Mouse (Mus musculus) embryo, embryonic 10.5 days (tissue): ENCODE results near the gene Atp6v1f.

Experiments
- DNase-seq: peaks from one replicate; pipeline ENCODE4 v3.0.0-alpha.2; 2015; ENCODE audit warnings: low spot score

Atp6v1f gene

GRCm38 (mm10) chr6:29467583-29468354 lies at the start of gene Atp6v1f:
Gene Atp6v1f, plus strand, starts transcription at chr6:29467718.
- DNase-seq = peak; percentile 96

- no peak for DNase-seq
Measured at GRCm38 (mm10) chr6:29420596-29420995, 46.9 kb upstream of the Atp6v1f start.

GRCm38 (mm10) chr6:29425118-29425517 lies 42.4 kb upstream of the Atp6v1f start:
- DNase-seq = no peak

GRCm38 (mm10) chr6:29426331-29426730 lies 41.2 kb upstream of the Atp6v1f start:
- no peak for DNase-seq

GRCm38 (mm10) chr6:29428171-29428570 lies 39.3 kb upstream of the Atp6v1f start:
- DNase-seq = no peak

GRCm38 (mm10) chr6:29430681-29431420 lies 36.7 kb upstream of the Atp6v1f start:
- peak; percentile 35 for DNase-seq

GRCm38 (mm10) chr6:29431473-29431872 lies 36.0 kb upstream of the Atp6v1f start:
- DNase-seq = no peak

- DNase-seq = no peak
Measured at GRCm38 (mm10) chr6:29432156-29432555, 35.4 kb upstream of the Atp6v1f start.

GRCm38 (mm10) chr6:29432676-29433037 lies 34.9 kb upstream of the Atp6v1f start:
- no peak for DNase-seq

GRCm38 (mm10) chr6:29433038-29433803 lies 34.3 kb upstream of the Atp6v1f start, which contains the start of gene Flnc:
Gene Flnc, plus strand, starts transcription at chr6:29433256.
- peak; percentile 36 for DNase-seq

GRCm38 (mm10) chr6:29433804-29434795 lies 33.4 kb upstream of the Atp6v1f start:
- DNase-seq = peak; percentile 74

- DNase-seq = peak; percentile 74
Measured at GRCm38 (mm10) chr6:29434911-29435691, 32.4 kb upstream of the Atp6v1f start.

GRCm38 (mm10) chr6:29435940-29436451 lies 31.5 kb upstream of the Atp6v1f start:
- peak; percentile 64 for DNase-seq

- DNase-seq = peak; percentile 39
Measured at GRCm38 (mm10) chr6:29436461-29436934, 31.0 kb upstream of the Atp6v1f start.

- no peak for DNase-seq
Measured at GRCm38 (mm10) chr6:29439251-29439650, 28.3 kb upstream of the Atp6v1f start.

GRCm38 (mm10) chr6:29439789-29440188 lies 27.7 kb upstream of the Atp6v1f start:
- no peak for DNase-seq

GRCm38 (mm10) chr6:29444773-29445172 lies 22.7 kb upstream of the Atp6v1f start:
- peak; percentile 49 for DNase-seq

- no peak for DNase-seq
Measured at GRCm38 (mm10) chr6:29445354-29445753, 22.2 kb upstream of the Atp6v1f start.

GRCm38 (mm10) chr6:29449858-29450257 lies 17.7 kb upstream of the Atp6v1f start:
- no peak for DNase-seq

- DNase-seq = no peak
Measured at GRCm38 (mm10) chr6:29450667-29451066, 16.9 kb upstream of the Atp6v1f start.
